Mouse (Mus musculus) hindbrain, embryonic 10.5 days (tissue): ENCODE measurements around the gene Kcnb1. TPM values are rescaled to one million over a fixed set of nuclear protein-coding genes. Genes with fewer than 3 reads are reported as not detected.
A peak's percentile ranks its signal among the peaks of the same experiment; 100 is the strongest.
"Not testable (repeated sequence)": the region's sequence is repeated elsewhere in the genome, so short reads cannot be mapped to it uniquely, and the experiment has no call there.

Experiments
- DNase-seq: peaks from one replicate; pipeline ENCODE4 v3.0.0-alpha.2; 2017; ENCODE audit warnings: low spot score
- H3K27ac ChIP-seq: fragments of 300-500 bp; sonication (generic); 2 replicates; pipeline ENCODE4 v1.5.1; 2016; ENCODE audit warnings: mild to moderate bottlenecking, moderate library complexity
- H3K27me3 ChIP-seq: fragments of 300-500 bp; sonication (generic); 2 replicates; pipeline ENCODE4 v1.6.1; 2016; ENCODE audit warnings: mild to moderate bottlenecking; ENCODE audit not compliant: poor library complexity, insufficient read depth, severe bottlenecking
- H3K36me3 ChIP-seq: fragments of 300-500 bp; sonication (generic); 2 replicates; pipeline ENCODE4 v1.6.1; 2016; ENCODE audit warnings: mild to moderate bottlenecking, moderate library complexity
- H3K4me1 ChIP-seq: fragments of 300-500 bp; sonication (generic); replicated peaks from 2 replicates; pipeline ENCODE4 v1.6.1; 2016; ENCODE audit warnings: mild to moderate bottlenecking
- H3K4me3 ChIP-seq: fragments of 300-500 bp; sonication (generic); 2 replicates; pipeline ENCODE4 v1.5.1; 2016; ENCODE audit warnings: mild to moderate bottlenecking, moderate library complexity
- H3K9me3 ChIP-seq: fragments of 300-500 bp; sonication (generic); 2 replicates; pipeline ENCODE4 v1.6.1; 2016; ENCODE audit warnings: mild to moderate bottlenecking, moderate library complexity
- WGBS: fragments of 180-500 bp; shearing (Covaris S2); methylation state at CpG from one replicate; pipeline ENCODE4 v1.1.7; 2016; 5-methylcytosine and 5-hydroxymethylcytosine counted together
- polyA plus RNA-seq: library from polyadenylated mRNA; unstranded; fragments of >200 nt; fragmentation: Nextera tagmentation; extraction: Ambion mirVana; gene quantifications from 2 replicates; pipeline ENCODE4 v1.2.1, GENCODE M21; 2016

The Kcnb1 gene
- polyA plus RNA-seq, 1 experiment from 2014 or later = 0.89 TPM

DNA sequence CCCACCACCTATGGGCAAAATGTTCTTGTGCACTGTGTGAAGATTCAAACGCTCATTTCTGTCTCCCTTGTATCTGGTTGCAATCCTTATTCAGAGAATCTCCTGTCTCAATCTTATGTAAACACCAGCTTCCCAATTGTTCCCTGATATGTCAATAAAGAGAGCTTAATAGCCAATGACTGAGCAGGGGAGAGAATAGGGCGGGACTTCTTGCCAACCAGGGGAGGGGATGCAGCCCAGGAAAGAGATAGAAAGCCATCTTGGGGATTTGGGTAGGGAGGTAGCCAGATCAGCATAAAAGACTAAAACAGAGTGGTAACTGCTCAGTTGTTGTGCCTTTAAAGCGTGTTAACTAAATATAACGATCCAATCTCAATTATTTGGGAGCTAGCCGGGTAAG is 30.8 kb upstream of the Kcnb1 start:
- Histone ChIP-seq H3K36me3 (no peaks in the 10 kb centered on the region), H3K4me1 (no peaks in the 10 kb centered on the region), H3K4me3 (no peak overlapping the region), H3K27me3 (no peaks in the 10 kb centered on the region), H3K9me3 (no peaks in the 10 kb centered on the region), H3K27ac (no peak overlapping the region)
- 89% methylated on average over 5 of the region's 5 CpGs for WGBS
- DNase-seq = no peak

GRCm38 (mm10) chr2:167219154-167219775 is 29.3 kb upstream of the Kcnb1 start:
- H3K27me3 ChIP-seq = no peaks in the 10 kb centered on the region
- H3K27ac ChIP-seq = no peak overlapping the region
- WGBS = 62% methylated on average over 8 of the region's 8 CpGs
- no peaks in the 10 kb centered on the region for H3K4me1 ChIP-seq
- no peaks in the 10 kb centered on the region for H3K9me3 ChIP-seq
- H3K36me3 ChIP-seq = no peaks in the 10 kb centered on the region
- no peak overlapping the region for H3K4me3 ChIP-seq
- peak; percentile 79 for DNase-seq

DNA sequence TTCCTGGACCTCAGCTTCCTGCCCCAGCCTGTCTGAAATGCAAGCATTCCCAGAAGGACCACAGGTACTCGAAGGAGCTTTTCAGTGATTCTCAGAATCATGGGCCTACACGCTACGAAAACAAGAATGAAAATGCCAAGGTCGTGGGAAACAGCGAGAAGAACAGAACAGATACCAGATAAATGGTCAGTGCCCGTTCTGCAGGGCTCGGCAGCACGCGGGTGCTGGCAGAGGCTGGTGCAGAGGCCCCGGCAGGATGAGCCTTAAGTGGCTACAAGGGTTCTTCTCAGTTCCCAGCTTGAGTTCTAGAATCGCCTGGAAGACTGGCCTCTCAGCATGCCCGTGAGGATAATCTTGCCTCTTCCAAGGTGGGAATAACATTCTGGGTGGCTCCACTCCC is 23.7 kb upstream of the Kcnb1 start:
- WGBS = 95% methylated on average over 12 of the region's 12 CpGs

GRCm38 (mm10) chr2:167213076-167213475 is 23.1 kb upstream of the Kcnb1 start:
- H3K27ac ChIP-seq = no peak overlapping the region
- peaks cover 15% of the 10 kb centered on the region for H3K36me3 ChIP-seq
- 93% methylated on average over 3 of the region's 3 CpGs for WGBS
- H3K9me3 ChIP-seq = peaks cover 5% of the 10 kb centered on the region; the same call in 1 of the 2 replicates
- no peaks in the 10 kb centered on the region for H3K4me1 ChIP-seq
- no peak overlapping the region for H3K4me3 ChIP-seq
- no peaks in the 10 kb centered on the region for H3K27me3 ChIP-seq
- DNase-seq = no peak

More for the DNA sequence above, 23.7 kb upstream of the Kcnb1 start:
- peaks cover 15% of the 10 kb centered on the region for H3K36me3 ChIP-seq
- H3K27me3 ChIP-seq = no peaks in the 10 kb centered on the region
- H3K4me3 ChIP-seq = no peak overlapping the region
- no peak for DNase-seq
- no peak overlapping the region for H3K27ac ChIP-seq
- no peaks in the 10 kb centered on the region for H3K4me1 ChIP-seq
- H3K9me3 ChIP-seq = peaks cover 5% of the 10 kb centered on the region; the same call in 1 of the 2 replicates

GRCm38 (mm10) chr2:167212551-167212950 is 22.6 kb upstream of the Kcnb1 start:
- H3K4me1 ChIP-seq = no peaks in the 10 kb centered on the region
- peaks cover 5% of the 10 kb centered on the region; the same call in 1 of the 2 replicates for H3K9me3 ChIP-seq
- H3K4me3 ChIP-seq = no peak overlapping the region
- H3K27ac ChIP-seq = no peak overlapping the region
- H3K36me3 ChIP-seq = peaks cover 15% of the 10 kb centered on the region
- H3K27me3 ChIP-seq = no peaks in the 10 kb centered on the region
- DNase-seq = no peak
- WGBS = 93% methylated on average over 6 of the region's 6 CpGs

GRCm38 (mm10) chr2:167212089-167212488 is 22.1 kb upstream of the Kcnb1 start:
- no peak for DNase-seq
- Histone ChIP-seq H3K36me3 (peaks cover 15% of the 10 kb centered on the region), H3K9me3 (peaks cover 5% of the 10 kb centered on the region; the same call in 1 of the 2 replicates), H3K4me3 (no peak overlapping the region), H3K27me3 (no peaks in the 10 kb centered on the region), H3K4me1 (0 out of 2 replicates have a peak, but pooled peaks cover 2% of the 10 kb centered on the region), H3K27ac (no peak overlapping the region)
- 92% methylated on average over 3 of the region's 3 CpGs for WGBS

DNA sequence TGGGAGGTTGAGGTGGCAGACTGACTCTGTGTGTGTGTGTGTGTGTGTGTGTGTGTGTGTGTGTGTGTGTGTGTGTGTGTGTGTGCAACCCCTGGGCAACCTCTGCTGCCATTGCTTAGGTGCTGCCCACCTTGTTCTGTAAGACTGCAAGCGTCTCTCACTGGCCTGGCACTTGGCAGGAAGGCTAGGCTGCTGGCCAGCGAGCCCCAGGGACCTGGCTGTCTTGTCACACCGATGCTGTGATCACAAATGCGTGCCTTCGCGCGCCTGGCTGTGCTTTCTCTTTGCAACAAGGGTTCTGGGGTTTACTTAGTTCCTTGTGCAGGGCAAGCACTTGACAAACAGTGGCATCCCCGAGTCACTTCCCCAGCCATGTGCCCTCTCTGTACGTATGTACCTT is 19.9 kb upstream of the Kcnb1 start:
- H3K27me3 ChIP-seq = no peaks in the 10 kb centered on the region
- no peak overlapping the region for H3K4me3 ChIP-seq
- H3K27ac ChIP-seq = no peak overlapping the region
- H3K9me3 ChIP-seq = peaks cover 5% of the 10 kb centered on the region; the same call in 1 of the 2 replicates
- WGBS = 82% methylated on average over 9 of the region's 9 CpGs
- 0 out of 2 replicates have a peak, but pooled peaks cover 7% of the 10 kb centered on the region for H3K4me1 ChIP-seq
- DNase-seq = no peak
- H3K36me3 ChIP-seq = peaks cover 15% of the 10 kb centered on the region

GRCm38 (mm10) chr2:167208984-167209383 is 19.0 kb upstream of the Kcnb1 start:
- Histone ChIP-seq H3K4me1 (0 out of 2 replicates have a peak, but pooled peaks cover 7% of the 10 kb centered on the region), H3K36me3 (peaks cover 12% of the 10 kb centered on the region), H3K9me3 (peaks cover 5% of the 10 kb centered on the region; the same call in 1 of the 2 replicates), H3K27me3 (no peaks in the 10 kb centered on the region), H3K27ac (no peak overlapping the region), H3K4me3 (no peak overlapping the region)
- DNase-seq = no peak
- WGBS = 86% methylated on average over 3 of the region's 3 CpGs

- 93% methylated on average over 18 of the region's 18 CpGs for WGBS
- H3K27ac ChIP-seq = peak overlapping the region; percentile 47; the same call in 1 of the 2 replicates
Measured at GRCm38 (mm10) chr2:167205918-167206629, 16.1 kb upstream of the Kcnb1 start.

GRCm38 (mm10) chr2:167204686-167205085 is 14.7 kb upstream of the Kcnb1 start:
- H3K27me3 ChIP-seq, DNase-seq, H3K27ac ChIP-seq, H3K36me3 ChIP-seq, H3K4me3 ChIP-seq, H3K9me3 ChIP-seq: not testable (repeated sequence)
- 78% methylated on average over 5 of the region's 5 CpGs for WGBS
- peaks cover 31% of the 10 kb centered on the region for H3K4me1 ChIP-seq

More at GRCm38 (mm10) chr2:167205918-167206629, 16.1 kb upstream of the Kcnb1 start:
- Histone ChIP-seq H3K4me1 (peaks cover 27% of the 10 kb centered on the region), H3K36me3 (no peaks in the 10 kb centered on the region), H3K9me3 (no peaks in the 10 kb centered on the region), H3K4me3 (no peak overlapping the region), H3K27me3 (peaks cover 1% of the 10 kb centered on the region; the same call in 1 of the 2 replicates)
- DNase-seq = no peak

DNA sequence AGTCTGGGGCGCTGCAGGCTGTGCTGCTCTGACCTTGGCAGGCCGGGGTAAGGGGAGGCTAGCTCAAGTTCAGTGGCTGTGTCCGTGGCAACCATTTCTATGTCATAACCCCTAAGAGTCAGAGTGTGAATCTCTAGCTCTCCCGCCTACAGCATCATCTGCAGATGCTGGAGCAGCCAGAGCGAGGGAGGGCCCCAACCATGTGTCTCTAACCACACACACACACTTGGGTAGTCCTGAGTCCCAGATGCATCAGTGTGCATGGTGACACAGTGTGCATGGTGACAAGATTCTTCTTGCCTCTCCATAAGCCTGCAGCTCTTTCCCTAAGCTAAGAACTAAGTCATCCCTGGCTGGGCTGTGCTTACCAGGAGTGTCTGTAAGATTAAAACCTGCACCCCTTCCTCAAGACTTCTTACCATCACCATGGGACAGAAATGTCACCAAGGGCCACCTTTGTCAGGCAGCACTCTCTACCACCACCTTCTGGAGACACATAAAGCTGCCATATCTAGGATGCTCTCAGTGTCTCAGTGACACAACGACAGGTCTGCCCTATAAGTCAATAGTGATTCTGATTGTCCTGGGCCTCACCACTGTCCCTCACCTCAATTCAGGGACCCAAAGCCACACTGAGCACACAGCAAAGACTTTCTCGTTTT is 13.7 kb upstream of the Kcnb1 start:
- H3K27ac ChIP-seq = no peak overlapping the region
- no peak overlapping the region for H3K4me3 ChIP-seq
- no peaks in the 10 kb centered on the region for H3K36me3 ChIP-seq

GRCm38 (mm10) chr2:167201463-167202291 is 11.7 kb upstream of the Kcnb1 start:
- 40% methylated on average over 16 of the region's 16 CpGs for WGBS
- Histone ChIP-seq H3K4me3 (peak overlapping the region; percentile 12; the same call in 1 of the 2 replicates), H3K27me3 (peaks cover 6% of the 10 kb centered on the region; the same call in 1 of the 2 replicates), H3K27ac (peak overlapping the region; percentile 60), H3K36me3 (no peaks in the 10 kb centered on the region), H3K4me1 (peaks cover 42% of the 10 kb centered on the region), H3K9me3 (no peaks in the 10 kb centered on the region)
- DNase-seq = peak; percentile 54

More for the DNA sequence above, 13.7 kb upstream of the Kcnb1 start:
- H3K27me3 ChIP-seq = peaks cover 6% of the 10 kb centered on the region; the same call in 1 of the 2 replicates
- DNase-seq = no peak
- 80% methylated on average over 7 of the region's 7 CpGs for WGBS
- H3K4me1 ChIP-seq = peaks cover 41% of the 10 kb centered on the region
- no peaks in the 10 kb centered on the region for H3K9me3 ChIP-seq
